Mouse (Mus musculus) layer of hippocampus, adult 9-10 months (tissue): Measurements from ENCODE around the gene Zfp184.

Experiments
- DNase-seq: peaks from one replicate; pipeline ENCODE4 v3.0.0; 2022; ENCODE audit warnings: low spot score

The Zfp184 gene

GRCm38 (mm10) chr13:21992550-21992949, 47.7 kb downstream of the Zfp184 start:
- DNase-seq: no peak

GRCm38 (mm10) chr13:21993957-21994738, 49.3 kb downstream of the Zfp184 start:
- DNase-seq: no peak

- DNase-seq: no peak
Measured at GRCm38 (mm10) chr13:21994896-21995295, 50.0 kb downstream of the Zfp184 start.

GRCm38 (mm10) chr13:21995331-21995914, 50.5 kb downstream of the Zfp184 start:
- DNase-seq: no peak

GRCm38 (mm10) chr13:21996101-21996839, 51.4 kb downstream of the Zfp184 start:
- DNase-seq: no peak

GRCm38 (mm10) chr13:21996840-21997185, 51.9 kb downstream of the Zfp184 start:
- DNase-seq: no peak

- no peak for DNase-seq
Measured at GRCm38 (mm10) chr13:21997201-21997820, 52.4 kb downstream of the Zfp184 start.

GRCm38 (mm10) chr13:21997821-21998220, 52.9 kb downstream of the Zfp184 start:
- DNase-seq: no peak

- no peak for DNase-seq
Measured at GRCm38 (mm10) chr13:21998412-21998811, 53.5 kb downstream of the Zfp184 start.

- no peak for DNase-seq
Measured at GRCm38 (mm10) chr13:21999147-21999546, 54.3 kb downstream of the Zfp184 start.

- no peak for DNase-seq
Measured at GRCm38 (mm10) chr13:22001346-22001745, 56.5 kb downstream of the Zfp184 start.

- DNase-seq: no peak
Measured at GRCm38 (mm10) chr13:22001823-22002222, 56.9 kb downstream of the Zfp184 start.

GRCm38 (mm10) chr13:22005605-22006333, 60.9 kb downstream of the Zfp184 start:
- no peak for DNase-seq

GRCm38 (mm10) chr13:22006334-22007120, 61.6 kb downstream of the Zfp184 start:
- no peak for DNase-seq

GRCm38 (mm10) chr13:22007121-22007510, 62.2 kb downstream of the Zfp184 start:
- no peak for DNase-seq

GRCm38 (mm10) chr13:22007872-22008271, 63.0 kb downstream of the Zfp184 start:
- no peak for DNase-seq

GRCm38 (mm10) chr13:22008707-22009106, 63.8 kb downstream of the Zfp184 start:
- no peak for DNase-seq

- no peak for DNase-seq
Measured at GRCm38 (mm10) chr13:22009642-22010041, 64.7 kb downstream of the Zfp184 start, which contains the start of gene Prss16. TSS of gene Prss16 (minus strand) at chr13:22009742.
